Mouse (Mus musculus) gastrocnemius, postnatal 25 days (tissue): ENCODE results near the gene Med12l. TPM values are rescaled to one million over a fixed set of nuclear protein-coding genes. Genes with fewer than 3 reads are reported as not detected.

Source experiments
- DNase-seq: peaks from one replicate; pipeline ENCODE4 v3.0.0; 2022
- total RNA-seq, 2 experiments: library from RNA; stranded (reverse); gene quantifications; 1 replicate in 1 of 2; 2 replicates in 1 of 2; pipeline ENCODE4 v1.2.3; 2021

Gene Med12l
- total RNA-seq, 2 experiments from 2014 or later: 0.46 to 0.77 TPM

DNA sequence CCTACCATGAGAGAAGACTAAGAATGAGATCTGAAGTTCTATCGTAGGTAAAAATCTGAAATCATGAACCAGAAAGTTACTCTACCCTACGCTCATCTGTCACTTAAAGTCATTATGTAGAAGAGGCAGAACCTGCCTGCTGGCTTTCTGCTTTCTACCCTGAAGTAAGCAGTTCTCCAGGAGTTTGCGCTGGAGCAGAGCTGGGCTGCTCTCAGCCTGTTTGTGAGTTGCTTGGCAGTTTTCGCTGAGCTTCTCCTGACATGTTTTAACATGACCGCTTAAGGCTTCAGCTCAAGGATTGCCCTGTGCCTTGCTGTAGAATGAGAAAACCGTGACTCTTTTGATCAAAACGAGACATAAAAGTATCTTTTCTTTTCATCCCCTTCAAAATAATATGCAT lies 188.5 kb downstream of the Med12l start:
- DNase-seq: no peak

GRCm38 (mm10) chr3:59194938-59195337 lies 189.3 kb downstream of the Med12l start, which contains the start of gene Gpr87:
Gpr87 (minus strand) TSS chr3:59195104.
- DNase-seq: no peak

- no peak for DNase-seq
Measured at GRCm38 (mm10) chr3:59197329-59197948, 191.8 kb downstream of the Med12l start.

DNA sequence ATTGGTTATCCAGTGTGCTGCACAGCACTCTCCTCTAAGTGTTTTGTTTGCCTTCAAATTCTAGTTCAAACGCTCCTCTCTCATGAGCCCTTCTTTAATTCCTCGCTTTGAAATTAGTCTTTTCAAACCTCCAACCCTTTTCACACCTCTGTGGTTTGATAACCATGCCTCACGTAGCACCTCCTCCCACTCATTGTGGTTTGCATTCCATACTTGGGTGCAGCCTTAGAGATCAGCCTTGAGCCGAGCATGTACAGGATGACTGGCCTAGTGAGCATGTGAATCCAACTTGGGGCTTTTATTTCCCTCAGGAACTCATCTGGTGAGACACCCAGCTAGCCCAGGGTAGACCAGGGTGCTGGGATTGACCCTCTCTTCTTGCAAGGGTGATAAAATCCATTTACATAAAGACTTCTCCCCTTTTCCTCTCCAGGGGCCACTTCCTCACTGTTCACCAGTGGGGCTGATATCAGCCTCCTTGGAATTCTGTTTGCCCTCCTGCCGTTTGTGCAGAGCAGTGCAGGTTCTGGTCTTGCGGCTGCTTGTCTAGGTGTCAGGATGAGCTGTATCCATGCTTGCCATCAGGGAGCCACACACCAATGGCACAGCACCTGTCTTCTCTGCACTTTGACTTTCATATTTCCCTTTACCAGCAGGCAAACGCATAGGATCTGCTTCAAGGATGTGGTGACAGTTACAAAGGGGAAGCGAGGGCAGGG lies 198.3 kb downstream of the Med12l start:
- no peak for DNase-seq

DNA sequence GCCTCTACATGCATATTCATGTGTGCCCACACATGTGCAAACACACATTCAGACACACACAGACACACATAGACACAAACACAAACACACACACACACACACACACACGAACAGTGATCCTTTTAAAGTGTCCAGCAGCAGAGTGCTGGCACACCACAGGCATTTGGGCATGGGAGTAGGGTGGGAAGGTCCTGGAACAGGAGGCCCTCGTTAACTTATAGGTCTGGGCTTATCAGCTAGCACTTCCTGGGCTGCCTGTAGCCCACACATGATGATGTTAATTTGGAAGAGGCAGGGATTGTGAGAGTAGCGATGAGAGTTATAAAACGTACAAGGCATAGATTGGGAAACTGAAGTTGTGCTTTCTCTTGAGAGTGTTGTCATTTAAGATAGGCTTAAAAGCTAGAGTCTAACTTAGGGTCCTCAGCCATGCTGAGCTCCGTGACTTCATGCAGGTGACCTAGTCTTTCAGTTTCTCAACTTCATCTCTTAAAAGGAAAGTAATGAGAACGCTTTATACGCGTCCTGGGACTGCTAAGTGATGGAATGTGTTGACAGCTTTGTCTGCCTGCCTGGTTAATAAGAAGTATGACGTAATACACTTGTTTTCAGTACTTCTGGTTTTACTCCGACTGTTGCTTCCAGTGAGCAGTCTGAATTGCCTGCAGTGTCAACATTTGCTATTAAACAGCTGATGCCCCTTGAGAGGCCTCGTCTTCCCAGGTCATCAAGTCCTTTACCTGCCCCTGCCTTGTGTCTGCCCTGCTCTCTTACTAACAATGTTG lies 199.3 kb downstream of the Med12l start:
- no peak for DNase-seq

DNA sequence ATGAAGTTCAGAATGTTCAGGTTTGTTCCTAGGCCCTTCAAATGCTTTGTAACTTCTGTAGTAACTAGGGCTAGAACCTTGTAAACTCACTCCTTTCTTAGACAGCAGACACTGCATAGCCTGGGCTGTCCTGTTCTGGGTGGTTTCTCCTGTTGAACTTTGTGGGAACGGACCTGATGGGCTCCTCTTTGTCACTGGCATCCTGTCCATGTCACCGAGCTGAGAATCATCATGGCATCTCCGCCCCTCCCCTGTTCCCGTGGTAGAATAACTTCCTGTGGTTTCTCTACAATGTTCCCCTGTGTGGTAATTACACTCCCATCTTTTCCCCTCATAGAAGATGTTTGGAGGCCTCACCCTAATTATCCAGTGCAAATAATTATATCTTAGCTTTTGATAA lies 200.3 kb downstream of the Med12l start:
- DNase-seq: no peak

- no peak for DNase-seq
Measured at GRCm38 (mm10) chr3:59208650-59209548, 203.3 kb downstream of the Med12l start.

DNA sequence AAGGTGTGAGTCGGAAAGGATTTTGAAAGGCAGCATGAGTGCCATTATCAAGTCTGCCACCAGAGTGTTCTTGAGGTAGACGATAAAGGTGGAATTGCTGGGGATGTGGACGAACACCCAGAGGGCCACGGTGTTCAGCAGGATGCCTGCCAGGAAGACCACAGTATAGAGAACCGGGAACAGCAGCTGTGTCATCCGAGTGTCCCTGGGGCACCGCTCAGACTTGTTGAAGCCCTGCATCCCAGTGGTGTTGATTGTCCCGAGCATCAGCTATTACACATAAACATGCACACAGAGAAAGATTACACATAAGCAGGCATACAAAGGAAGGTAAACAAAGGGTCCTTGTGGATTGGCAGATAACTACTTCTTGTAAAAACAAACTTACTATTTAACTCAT lies 204.5 kb downstream of the Med12l start:
- DNase-seq: no peak

DNA sequence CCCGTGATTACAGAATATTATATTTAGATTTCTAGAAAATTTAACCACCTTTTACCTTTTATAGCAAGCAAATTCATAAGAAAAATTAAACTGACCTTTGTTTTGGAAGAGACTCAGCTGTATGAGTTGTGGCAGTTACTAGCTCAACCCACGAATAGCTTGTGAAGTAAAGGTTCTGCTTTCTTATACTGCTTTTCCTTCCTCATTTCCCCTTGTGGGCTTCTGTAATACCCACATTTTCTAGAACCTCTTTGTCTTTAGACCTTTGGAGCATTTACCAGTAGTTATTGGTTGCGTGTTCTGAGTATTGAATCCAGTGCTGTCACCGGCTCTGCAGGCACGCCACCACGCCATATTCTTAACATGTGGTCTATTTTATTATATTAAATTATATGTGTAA lies 205.1 kb downstream of the Med12l start, which contains the start of gene P2ry13:
TSS of gene P2ry13 (minus strand) at position 156 of the 400 bp plus-strand sequence.
- no peak for DNase-seq

DNA sequence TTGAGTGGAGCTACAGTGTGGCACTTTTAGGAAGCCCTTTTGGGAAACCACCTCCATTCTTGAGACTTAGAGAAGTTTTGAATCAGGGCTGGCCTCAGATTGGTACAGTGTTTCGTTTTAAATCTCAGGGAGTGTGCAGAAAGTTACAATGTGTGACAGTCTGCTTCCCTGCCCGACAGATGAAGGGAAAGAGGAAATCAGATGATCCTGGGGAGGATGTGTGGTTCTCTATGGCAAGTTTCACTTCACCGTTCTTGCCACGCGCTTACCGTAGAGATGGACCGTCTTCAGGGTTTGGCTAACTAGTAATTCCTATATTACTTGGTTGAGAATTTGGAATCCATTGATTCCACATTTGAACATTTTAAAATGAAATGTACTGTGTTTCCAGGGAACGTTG lies 206.2 kb downstream of the Med12l start:
- no peak for DNase-seq

DNA sequence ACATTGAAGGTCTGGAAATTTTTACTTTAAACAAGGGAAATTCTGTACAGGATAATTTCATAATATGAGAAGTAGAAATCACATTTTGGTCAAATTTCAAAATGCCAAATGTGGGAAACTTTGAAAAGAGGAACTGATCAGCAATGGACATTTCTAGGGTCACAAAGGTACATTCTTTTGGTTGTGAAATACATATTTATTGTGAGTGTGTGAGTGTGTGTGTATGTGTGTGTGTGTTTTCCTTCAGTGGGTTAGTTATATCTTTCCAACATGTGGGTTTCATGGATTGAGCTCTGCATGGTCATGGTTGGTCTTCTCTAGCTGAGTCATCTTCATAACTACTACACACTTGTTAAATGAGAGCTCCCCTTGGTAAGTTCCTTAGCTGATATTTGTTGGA lies 206.8 kb downstream of the Med12l start:
- no peak for DNase-seq

DNA sequence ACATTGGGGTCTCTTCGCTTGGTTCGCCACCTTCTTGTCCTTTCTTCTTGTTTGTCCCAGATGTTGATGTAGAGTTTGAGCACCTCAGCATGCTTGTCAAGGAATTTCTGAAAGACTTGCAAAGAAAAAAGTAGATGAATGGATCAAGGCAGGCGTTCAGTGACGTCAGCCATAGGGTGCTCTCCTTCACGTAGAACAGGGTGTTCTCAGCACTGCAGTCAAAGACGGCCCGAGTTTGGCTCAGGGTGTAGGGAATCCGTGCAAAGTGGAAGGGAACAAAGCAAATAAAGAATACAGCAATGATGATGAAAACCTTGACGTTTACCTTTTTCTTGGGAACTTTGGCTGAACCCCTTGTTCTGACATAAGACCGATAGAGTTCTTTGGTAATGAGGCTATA lies 211.6 kb downstream of the Med12l start:
- no peak for DNase-seq

DNA sequence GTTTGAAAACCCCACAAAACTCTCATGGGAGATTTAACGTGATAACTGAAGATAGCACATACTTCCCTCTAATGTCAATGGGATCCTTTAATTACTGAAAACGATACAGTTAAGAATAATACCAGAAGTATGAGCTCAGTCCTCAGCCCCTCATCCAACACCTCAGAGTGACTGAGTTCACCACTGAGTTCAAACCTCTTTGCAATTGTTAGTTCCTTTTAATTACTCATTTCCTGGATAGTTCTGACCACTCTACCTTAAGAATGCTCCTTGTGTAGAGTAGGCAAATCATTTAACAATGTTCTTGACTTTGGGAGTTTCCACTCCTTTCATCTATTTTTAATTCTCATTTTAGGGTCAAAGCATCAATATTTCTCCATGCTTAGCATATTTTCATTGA lies 213.7 kb downstream of the Med12l start:
- no peak for DNase-seq

GRCm38 (mm10) chr3:59222303-59222702 lies 216.7 kb downstream of the Med12l start:
- DNase-seq: no peak

- DNase-seq: no peak
Measured at GRCm38 (mm10) chr3:59225411-59225810, 219.8 kb downstream of the Med12l start.

GRCm38 (mm10) chr3:59227696-59228095 lies 222.1 kb downstream of the Med12l start:
- no peak for DNase-seq

GRCm38 (mm10) chr3:59228730-59229551 lies 223.3 kb downstream of the Med12l start:
- DNase-seq: no peak

- no peak for DNase-seq
Measured at GRCm38 (mm10) chr3:59230912-59231311, 225.3 kb downstream of the Med12l start.

- no peak for DNase-seq
Measured at GRCm38 (mm10) chr3:59234878-59235277, 229.3 kb downstream of the Med12l start.

- DNase-seq: no peak
Measured at GRCm38 (mm10) chr3:59243384-59243783, 237.8 kb downstream of the Med12l start.

DNA sequence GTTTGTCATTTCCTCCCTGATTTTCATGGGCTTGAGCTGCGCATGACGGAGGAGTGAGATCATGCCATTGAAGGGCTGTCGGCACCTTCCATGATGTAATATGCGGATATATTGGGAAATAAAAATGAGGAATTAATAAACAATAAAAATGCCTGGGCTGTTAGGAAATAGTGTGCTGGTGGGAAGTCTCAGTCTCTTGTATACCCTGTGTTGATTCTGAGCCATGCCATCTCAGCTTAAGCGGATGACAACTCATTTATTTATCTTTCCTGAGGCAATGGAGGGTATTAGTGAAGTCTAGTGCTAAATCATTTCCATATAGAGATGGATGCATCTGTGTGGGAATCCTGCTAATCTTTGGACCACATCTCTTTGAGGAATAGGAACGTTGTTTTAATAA lies 242.4 kb downstream of the Med12l start:
- no peak for DNase-seq
